Mouse (Mus musculus) myocyte (in vitro differentiated cells): ENCODE measurements around the gene Sar1a. TPM values are rescaled to one million over a fixed set of nuclear protein-coding genes. Genes with fewer than 3 reads are reported as not detected.
A peak's percentile ranks its signal among the peaks of the same experiment; 100 is the strongest.

Experiments used
- H3K27me3 ChIP-seq: one replicate; pipeline ENCODE4 v1.6.1; 2011; ENCODE audit not compliant: control insufficient read depth, insufficient read depth, insufficient read length
- H3K36me3 ChIP-seq: one replicate; pipeline ENCODE4 v1.6.1; 2011; ENCODE audit not compliant: control insufficient read depth, insufficient read depth
- H3K4me2 ChIP-seq: one replicate; pipeline ENCODE4 v1.6.1; 2011; ENCODE audit warnings: low read depth, control low read depth
- H3K4me3 ChIP-seq: one replicate; pipeline ENCODE4 v1.5.1; 2011; ENCODE audit warnings: mild to moderate bottlenecking, control low read depth, moderate library complexity
- H3K79me2 ChIP-seq: one replicate; pipeline ENCODE4 v1.6.1; 2011; ENCODE audit not compliant: control insufficient read depth, insufficient read depth
- H3ac ChIP-seq: one replicate; pipeline ENCODE4 v1.6.1; 2011; ENCODE audit not compliant: control insufficient read depth, insufficient read length
- CEBPB ChIP-seq: IDR thresholded peaks from 2 replicates; pipeline ENCODE4 v1.6.1; 2011; ENCODE audit warnings: mild to moderate bottlenecking, moderate library complexity; ENCODE audit not compliant: poor library complexity, insufficient read depth, severe bottlenecking
- E2F4 ChIP-seq: IDR thresholded peaks from one replicate; pipeline ENCODE4 v1.6.1; 2011; ENCODE audit warnings: mild to moderate bottlenecking, control low read depth, moderate library complexity; ENCODE audit not compliant: insufficient read depth
- MAX ChIP-seq: IDR thresholded peaks from one replicate; pipeline ENCODE4 v1.6.1; 2011; ENCODE audit warnings: low read depth, mild to moderate bottlenecking, control low read depth
- MYOD1 ChIP-seq, 3 experiments: IDR thresholded peaks; one replicate each; pipeline ENCODE4 v1.6.1; 2011; ENCODE audit warnings: control low read depth in 2 of 3, low read depth in 2 of 3, mild to moderate bottlenecking in 2 of 3, moderate library complexity in 1 of 3; ENCODE audit not compliant: insufficient read length in 2 of 3, control insufficient read depth in 1 of 3
- MYOG ChIP-seq, 3 experiments: IDR thresholded peaks; one replicate each; pipeline ENCODE4 v1.6.1; 2011; ENCODE audit warnings: control low read depth in 2 of 3, low read depth in 2 of 3, mild to moderate bottlenecking in 2 of 3; ENCODE audit not compliant: insufficient read length in 2 of 3, control insufficient read depth in 1 of 3, insufficient read depth in 1 of 3
- POLR2A ChIP-seq: IDR thresholded peaks from one replicate; pipeline ENCODE4 v1.6.1; 2011; ENCODE audit warnings: low read depth, mild to moderate bottlenecking, control low read depth, moderate library complexity; ENCODE audit not compliant: insufficient read length
- POLR2AphosphoS2 ChIP-seq: IDR thresholded peaks from one replicate; pipeline ENCODE4 v1.6.1; 2011; ENCODE audit warnings: low read depth, control low read depth; ENCODE audit not compliant: insufficient read length
- REST ChIP-seq: IDR thresholded peaks from one replicate; pipeline ENCODE4 v1.6.1; 2011; ENCODE audit warnings: mild to moderate bottlenecking, control low read depth, moderate library complexity; ENCODE audit not compliant: insufficient read depth, insufficient read length
- SRF ChIP-seq: IDR thresholded peaks from one replicate; pipeline ENCODE4 v1.6.1; 2011; ENCODE audit warnings: low read depth; ENCODE audit not compliant: control insufficient read depth, insufficient read length
- TCF12 ChIP-seq: IDR thresholded peaks from one replicate; pipeline ENCODE4 v1.6.1; 2011; ENCODE audit warnings: mild to moderate bottlenecking, control low read depth; ENCODE audit not compliant: poor library complexity, insufficient read depth, severe bottlenecking
- TCF3 ChIP-seq: IDR thresholded peaks from one replicate; pipeline ENCODE4 v1.6.1; 2011; ENCODE audit warnings: low read depth, control low read depth; ENCODE audit not compliant: insufficient read length
- USF1 ChIP-seq: IDR thresholded peaks from one replicate; pipeline ENCODE4 v1.6.1; 2011; ENCODE audit warnings: low read depth, mild to moderate bottlenecking, control low read depth, moderate library complexity
- polyA plus RNA-seq: library from polyadenylated mRNA; unstranded; fragments of >200 nt; fragmentation: generic; extraction: Trizol; gene quantifications from one replicate; pipeline ENCODE4 v1.2.1, GENCODE M21; 2012; ENCODE audit warnings: missing spikeins

The Sar1a gene
- polyA plus RNA-seq, 1 experiment: 142 TPM

DNA sequence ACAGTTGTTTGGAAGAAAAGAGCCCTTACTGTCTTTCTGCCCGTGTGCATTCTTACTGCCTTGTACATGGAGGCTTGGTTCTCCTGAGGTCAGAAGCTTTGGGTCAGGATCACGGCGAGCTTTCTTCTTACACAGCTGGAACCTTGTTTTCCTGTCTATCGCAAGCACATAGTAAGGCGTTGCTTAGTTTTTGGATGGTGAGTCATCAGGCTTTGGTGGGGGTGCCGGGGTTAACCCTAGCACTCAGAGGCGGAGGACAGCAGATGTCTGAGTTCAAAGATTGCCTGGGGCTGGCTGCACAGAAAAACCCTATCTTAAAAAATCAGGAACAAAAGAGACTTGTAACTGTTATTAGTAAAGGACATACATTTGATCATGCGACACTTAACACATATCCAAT lies 18.2 kb upstream of the Sar1a start:
- TF ChIP-seq POLR2AphosphoS2 (no peak), POLR2A (no peak), MYOD1 (IDR thresholded peaks at IDR 0.05; ENCODE audit: control insufficient read depth in 1 of 3, insufficient read length in 2 of 3, low read depth in 2 of 3) (no peak), CEBPB (no peak), TCF3 (no peak), E2F4 (no peak), MYOG (IDR thresholded peaks at IDR 0.05; ENCODE audit: control insufficient read depth in 1 of 3, insufficient read depth in 1 of 3, insufficient read length in 2 of 3, low read depth in 2 of 3) (no peak), SRF (no peak), TCF12 (no peak), REST (no peak), USF1 (no peak)
- H3K36me3 ChIP-seq: peaks cover 30% of the 10 kb centered on the region
- no peaks in the 10 kb centered on the region for H3K79me2 ChIP-seq
- H3K4me2 ChIP-seq: peak overlapping the region; percentile 64
- no peaks in the 10 kb centered on the region for H3K27me3 ChIP-seq
- H3ac ChIP-seq: no peak overlapping the region
- H3K4me3 ChIP-seq: no peak overlapping the region

DNA sequence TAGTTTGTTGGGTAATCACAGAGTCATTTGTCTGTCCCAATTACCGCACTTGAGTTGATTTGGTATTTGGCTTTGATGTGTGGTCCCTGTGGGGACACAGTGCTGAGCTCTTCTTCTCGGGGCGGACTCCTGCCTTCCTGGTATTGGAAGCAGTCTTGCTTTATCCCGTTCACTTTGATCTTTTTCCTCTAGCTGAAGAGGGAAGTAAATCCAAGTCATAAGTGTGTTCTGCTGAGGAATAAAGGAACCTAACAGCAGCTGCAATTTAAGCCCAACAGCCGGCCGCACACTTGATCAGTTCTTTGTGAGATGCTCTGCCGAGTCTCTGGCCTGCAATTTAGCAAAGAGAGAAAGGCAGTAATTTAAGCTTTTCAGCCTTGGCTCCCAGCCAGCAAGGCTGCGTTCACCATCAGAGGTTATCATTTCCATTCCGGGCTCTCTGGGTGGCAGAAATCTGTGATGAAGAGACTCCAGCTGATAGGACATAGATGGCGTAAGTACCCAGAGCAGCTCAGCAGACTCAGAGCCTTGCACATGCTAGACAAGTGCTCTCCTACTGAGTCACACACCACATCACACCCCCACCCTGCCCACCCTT lies 17.6 kb upstream of the Sar1a start:
- Histone ChIP-seq H3K79me2 (no peaks in the 10 kb centered on the region), H3K36me3 (peaks cover 30% of the 10 kb centered on the region)

GRCm38 (mm10) chr10:61665111-61665510 lies 15.0 kb upstream of the Sar1a start:
- TF ChIP-seq POLR2A (no peak), MYOD1 (IDR thresholded peaks at IDR 0.05; ENCODE audit: control insufficient read depth in 1 of 3, insufficient read length in 2 of 3, low read depth in 2 of 3) (no peak), E2F4 (no peak), CEBPB (no peak), MYOG (IDR thresholded peaks at IDR 0.05; ENCODE audit: control insufficient read depth in 1 of 3, insufficient read depth in 1 of 3, insufficient read length in 2 of 3, low read depth in 2 of 3) (no peak), REST (no peak), TCF12 (no peak), USF1 (no peak), TCF3 (no peak), POLR2AphosphoS2 (no peak), MAX (no peak), SRF (no peak)
- Histone ChIP-seq H3K4me2 (no peak overlapping the region), H3K4me3 (no peak overlapping the region), H3K79me2 (no peaks in the 10 kb centered on the region), H3ac (no peak overlapping the region), H3K36me3 (peaks cover 34% of the 10 kb centered on the region), H3K27me3 (no peaks in the 10 kb centered on the region)

More for the DNA sequence above, 17.6 kb upstream of the Sar1a start:
- TF ChIP-seq E2F4 (no peak), TCF12 (no peak), SRF (no peak), MYOG (IDR thresholded peaks at IDR 0.05; ENCODE audit: control insufficient read depth in 1 of 3, insufficient read depth in 1 of 3, insufficient read length in 2 of 3, low read depth in 2 of 3) (no peak), CEBPB (0 out of 2 replicates have a peak, but pooled peaks have one; percentile 2), POLR2A (no peak), TCF3 (no peak)
- Histone ChIP-seq H3K4me2 (peak overlapping the region; percentile 64), H3ac (no peak overlapping the region), H3K4me3 (no peak overlapping the region), H3K27me3 (no peaks in the 10 kb centered on the region)

DNA sequence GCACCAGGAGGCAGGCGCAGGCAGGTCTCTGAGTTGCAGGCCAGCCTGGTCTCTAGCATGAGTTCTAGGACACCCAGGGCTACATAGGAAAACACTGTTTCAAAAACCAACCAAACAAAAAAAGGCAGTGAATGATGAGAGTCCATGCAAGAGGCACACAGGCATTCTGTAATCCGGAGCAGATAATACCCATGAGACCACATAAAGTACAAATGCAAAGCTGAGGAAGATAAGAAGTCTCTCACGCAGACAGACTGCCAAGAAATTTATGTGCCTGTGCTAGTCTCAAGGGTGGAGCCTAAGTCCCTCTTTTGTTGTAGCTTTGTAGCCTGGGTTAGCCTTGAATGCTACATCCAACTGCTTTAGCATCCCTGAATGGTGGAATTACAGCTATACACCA lies 14.4 kb upstream of the Sar1a start:
- H3ac ChIP-seq: no peak overlapping the region
- no peaks in the 10 kb centered on the region for H3K79me2 ChIP-seq
- peaks cover 36% of the 10 kb centered on the region for H3K36me3 ChIP-seq
- H3K27me3 ChIP-seq: no peaks in the 10 kb centered on the region
- no peak overlapping the region for H3K4me2 ChIP-seq
- TF ChIP-seq CEBPB: no peak
- no peak for TF ChIP-seq SRF
- no peak for TF ChIP-seq POLR2A
- TF ChIP-seq REST: no peak
- no peak for TF ChIP-seq MYOD1 (IDR thresholded peaks at IDR 0.05; ENCODE audit: control insufficient read depth in 1 of 3, insufficient read length in 2 of 3, low read depth in 2 of 3)
- no peak for TF ChIP-seq MYOG (IDR thresholded peaks at IDR 0.05; ENCODE audit: control insufficient read depth in 1 of 3, insufficient read depth in 1 of 3, insufficient read length in 2 of 3, low read depth in 2 of 3)
- TF ChIP-seq TCF12: no peak
- TF ChIP-seq E2F4: no peak
- TF ChIP-seq USF1: no peak
- TF ChIP-seq MAX: no peak
- no peak for TF ChIP-seq TCF3
- no peak for TF ChIP-seq POLR2AphosphoS2
- no peak overlapping the region for H3K4me3 ChIP-seq

- H3K27me3 ChIP-seq: no peaks in the 10 kb centered on the region
Observed at GRCm38 (mm10) chr10:61669289-61669688, 10.8 kb upstream of the Sar1a start.

More at GRCm38 (mm10) chr10:61669289-61669688, 10.8 kb upstream of the Sar1a start:
- peaks cover 23% of the 10 kb centered on the region for H3K36me3 ChIP-seq
- no peak overlapping the region for H3ac ChIP-seq
- no peak overlapping the region for H3K4me3 ChIP-seq
- no peaks in the 10 kb centered on the region for H3K79me2 ChIP-seq
- no peak for TF ChIP-seq POLR2AphosphoS2
- no peak for TF ChIP-seq MYOG (IDR thresholded peaks at IDR 0.05; ENCODE audit: control insufficient read depth in 1 of 3, insufficient read depth in 1 of 3, insufficient read length in 2 of 3, low read depth in 2 of 3)
- TF ChIP-seq TCF12: no peak
- TF ChIP-seq POLR2A: no peak
- no peak for TF ChIP-seq SRF
- no peak for TF ChIP-seq TCF3
- H3K4me2 ChIP-seq: no peak overlapping the region
